Mouse (Mus musculus): Measurements from ENCODE around the gene Ss18l1. TPM values are rescaled to one million over a fixed set of nuclear protein-coding genes. Genes with fewer than 3 reads are reported as not detected.

Gene Ss18l1
- total and polyA plus RNA-seq, 3 experiments: 3.1 to 4.3 TPM; not detected in 1

DNA sequence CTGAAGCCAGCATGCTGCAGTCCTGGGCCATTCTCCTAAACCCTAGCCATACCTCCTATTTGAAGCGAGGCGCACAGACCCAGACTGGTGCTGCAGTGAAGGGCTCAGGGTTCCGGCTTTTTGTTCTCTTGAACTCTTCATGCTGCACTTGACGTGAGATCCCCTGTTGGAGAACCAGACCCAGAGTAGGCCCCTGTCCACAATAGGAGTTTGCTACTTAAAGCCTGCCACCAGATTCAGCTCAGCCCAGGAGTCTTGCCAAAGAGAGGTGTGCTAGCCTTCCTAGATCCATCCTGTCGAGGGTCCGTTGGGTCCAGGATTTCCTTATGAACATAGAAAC lies 16.5 kb upstream of the Ss18l1 start:
- Histone ChIP-seq H3K36me3 (ENCODE audit: control insufficient read depth in 1 of 2, insufficient read depth in 2 of 2, low read length in 2 of 2) (peaks cover 7 to 13% of the 10 kb centered on the region in 2 experiments; a peak in 3 of 4 replicates), H3K27ac (ENCODE audit: control insufficient read depth, low read depth, low read length) (no peak overlapping the region), H3K9me3 (replicated peaks; ENCODE audit: insufficient read depth, low read length) (no peaks in the 10 kb centered on the region), H3K4me1 (ENCODE audit: control insufficient read depth in 1 of 2, insufficient read depth in 2 of 2, low read length in 2 of 2) (peaks cover 3 to 16% of the 10 kb centered on the region in 2 experiments), H3K9ac (ENCODE audit: control insufficient read depth, low read depth, low read length, poor library complexity, severe bottlenecking) (peak overlapping the region; percentile 79), H3K4me3 (ENCODE audit: control insufficient read depth in 1 of 2, insufficient read depth in 1 of 2, low read depth in 2 of 2, low read length in 2 of 2) (peak overlapping the region; percentile 75 to 80), H3K27me3 (ENCODE audit: control insufficient read depth in 1 of 2, insufficient read depth in 2 of 2, low read length in 2 of 2) (peaks cover 2 to 5% of the 10 kb centered on the region in 2 experiments; a peak in 3 of 4 replicates), H3K79me2 (ENCODE audit: control insufficient read depth, insufficient read depth, low read length, poor library complexity) (peaks cover 32% of the 10 kb centered on the region)
- DNase-seq (ENCODE audit: low read depth, low spot score): no peak
- TF ChIP-seq EP300 (IDR thresholded peaks at IDR 0.05; ENCODE audit: low read depth in 1 of 2, low read length in 2 of 2) (no peak), TCF12 (IDR thresholded peaks at IDR 0.05; ENCODE audit: low read depth, low read length) (no peak)

DNA sequence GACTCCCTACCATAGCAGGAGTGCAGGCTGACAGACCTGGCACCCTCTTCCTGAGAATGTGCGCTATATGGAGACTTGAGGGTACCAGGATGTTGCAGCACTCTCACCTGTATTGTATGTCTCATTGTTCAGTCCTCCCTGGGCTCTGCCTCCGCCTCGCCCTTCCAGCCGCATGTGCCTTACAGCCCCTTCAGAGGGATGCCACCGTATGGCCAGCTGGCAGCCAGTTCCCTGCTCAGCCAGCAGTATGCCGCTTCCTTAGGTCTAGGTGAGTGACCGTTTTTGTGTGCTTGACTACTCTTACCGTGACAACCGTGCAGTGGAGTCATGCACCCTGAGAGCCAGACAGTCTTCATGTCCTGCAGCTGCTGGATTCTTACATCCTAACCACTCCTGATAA lies 14.5 kb upstream of the Ss18l1 start:
- no peak overlapping the region for H3K9ac ChIP-seq (ENCODE audit: control insufficient read depth, low read depth, low read length, poor library complexity, severe bottlenecking)
- H3K4me1 ChIP-seq (ENCODE audit: control insufficient read depth in 1 of 2, insufficient read depth in 2 of 2, low read length in 2 of 2): peaks cover 3 to 23% of the 10 kb centered on the region in 2 experiments
- TF ChIP-seq GATA1 (IDR thresholded peaks at IDR 0.05; ENCODE audit: low read depth, low read length) (no peak), ZMIZ1 (IDR thresholded peaks at IDR 0.05; ENCODE audit: low read depth, low read length) (no peak), POLR2AphosphoS5 (IDR thresholded peaks at IDR 0.05; ENCODE audit: borderline replicate concordance, low read depth, low read length) (no peak), NRF1 (IDR thresholded peaks at IDR 0.05; ENCODE audit: insufficient read depth, low read depth, low read length, poor library complexity, severe bottlenecking) (no peak), POLR2A (IDR thresholded peaks at IDR 0.05; ENCODE audit: control insufficient read depth in 1 of 2, insufficient read depth in 1 of 2, low read depth in 1 of 2, low read length in 2 of 2, poor library complexity in 1 of 2) (no peak)
- no peaks in the 10 kb centered on the region for H3K9me3 ChIP-seq (replicated peaks; ENCODE audit: insufficient read depth, low read length)
- H3K27ac ChIP-seq (ENCODE audit: control insufficient read depth, low read depth, low read length): no peak overlapping the region
- no peak overlapping the region for H3K4me3 ChIP-seq (ENCODE audit: control insufficient read depth in 1 of 2, insufficient read depth in 1 of 2, low read depth in 2 of 2, low read length in 2 of 2)
- no peak for DNase-seq (ENCODE audit: low read depth, low spot score)
- H3K36me3 ChIP-seq (ENCODE audit: control insufficient read depth in 1 of 2, insufficient read depth in 2 of 2, low read length in 2 of 2): peaks cover 11 to 20% of the 10 kb centered on the region in 2 experiments
- no peaks in the 10 kb centered on the region for H3K27me3 ChIP-seq (ENCODE audit: control insufficient read depth in 1 of 2, insufficient read depth in 2 of 2, low read length in 2 of 2)
- peaks cover 32% of the 10 kb centered on the region for H3K79me2 ChIP-seq (ENCODE audit: control insufficient read depth, insufficient read depth, low read length, poor library complexity)

DNA sequence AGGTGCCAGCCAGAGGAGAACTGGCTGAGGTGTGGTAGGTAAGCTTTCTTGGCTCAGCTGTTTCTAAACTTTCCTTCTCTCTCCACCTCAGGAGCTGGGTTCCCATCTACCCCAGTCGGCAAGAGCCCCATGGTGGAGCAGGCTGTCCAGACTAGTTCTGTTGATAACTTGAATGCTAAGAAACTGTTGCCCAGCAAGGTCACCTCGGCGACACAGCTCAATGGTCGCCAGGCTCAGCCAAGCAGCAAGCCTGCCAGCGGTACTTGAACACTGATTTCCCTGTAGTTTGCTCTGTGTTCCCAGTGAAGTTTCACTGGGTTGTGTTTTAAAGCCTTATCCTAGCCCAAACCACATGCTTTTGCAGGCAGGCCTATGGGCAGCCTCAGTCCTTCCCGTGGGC lies 11.0 kb upstream of the Ss18l1 start:
- Histone ChIP-seq H3K27me3 (ENCODE audit: control insufficient read depth in 1 of 2, insufficient read depth in 2 of 2, low read length in 2 of 2) (no peaks in the 10 kb centered on the region), H3K27ac (ENCODE audit: control insufficient read depth, low read depth, low read length) (no peak overlapping the region), H3K79me2 (ENCODE audit: control insufficient read depth, insufficient read depth, low read length, poor library complexity) (peaks cover 18% of the 10 kb centered on the region), H3K36me3 (ENCODE audit: control insufficient read depth in 1 of 2, insufficient read depth in 2 of 2, low read length in 2 of 2) (peaks cover 12 to 26% of the 10 kb centered on the region in 2 experiments), H3K4me1 (ENCODE audit: control insufficient read depth in 1 of 2, insufficient read depth in 2 of 2, low read length in 2 of 2) (peaks cover 0 to 27% of the 10 kb centered on the region in 2 experiments), H3K4me3 (ENCODE audit: control insufficient read depth in 1 of 2, insufficient read depth in 1 of 2, low read depth in 2 of 2, low read length in 2 of 2) (no peak overlapping the region), H3K9ac (ENCODE audit: control insufficient read depth, low read depth, low read length, poor library complexity, severe bottlenecking) (no peak overlapping the region), H3K9me3 (replicated peaks; ENCODE audit: insufficient read depth, low read length) (no peaks in the 10 kb centered on the region)
- no peak for DNase-seq (ENCODE audit: low read depth, low spot score)
- TF ChIP-seq NELFE (IDR thresholded peaks at IDR 0.05; ENCODE audit: low read depth, low read length): no peak
- no peak for TF ChIP-seq TBP (IDR thresholded peaks at IDR 0.05; ENCODE audit: low read depth, low read length)

DNA sequence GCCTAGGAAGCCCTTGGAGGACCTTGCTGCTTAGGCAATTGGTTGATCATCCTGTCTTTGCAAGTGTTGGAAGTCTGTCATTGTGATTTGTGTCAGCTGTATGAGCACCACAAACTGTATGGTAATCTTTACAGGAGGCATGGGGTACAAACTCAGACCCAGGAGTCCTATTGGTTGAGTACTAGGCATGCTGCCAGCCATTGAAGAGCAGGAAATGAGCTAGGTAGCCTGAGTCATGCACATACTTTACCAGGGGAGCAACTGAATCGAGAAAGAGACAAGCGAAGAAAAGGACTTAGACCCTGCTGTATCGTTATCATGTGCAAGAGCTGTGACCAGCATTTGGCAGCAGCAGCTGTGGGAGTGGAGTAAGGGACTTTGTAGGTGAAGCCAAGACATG lies 9.4 kb upstream of the Ss18l1 start:
- Histone ChIP-seq H3K9ac (ENCODE audit: control insufficient read depth, low read depth, low read length, poor library complexity, severe bottlenecking) (no peak overlapping the region), H3K4me1 (ENCODE audit: control insufficient read depth in 1 of 2, insufficient read depth in 2 of 2, low read length in 2 of 2) (peaks cover 0 to 17% of the 10 kb centered on the region in 2 experiments; a peak in 2 of 4 replicates), H3K4me3 (ENCODE audit: control insufficient read depth in 1 of 2, insufficient read depth in 1 of 2, low read depth in 2 of 2, low read length in 2 of 2) (no peak overlapping the region), H3K36me3 (ENCODE audit: control insufficient read depth in 1 of 2, insufficient read depth in 2 of 2, low read length in 2 of 2) (peaks cover 19 to 26% of the 10 kb centered on the region in 2 experiments), H3K9me3 (replicated peaks; ENCODE audit: insufficient read depth, low read length) (no peaks in the 10 kb centered on the region), H3K27ac (ENCODE audit: control insufficient read depth, low read depth, low read length) (peak overlapping the region; percentile 56; the same call in 1 of the 2 replicates), H3K27me3 (ENCODE audit: control insufficient read depth in 1 of 2, insufficient read depth in 2 of 2, low read length in 2 of 2) (no peaks in the 10 kb centered on the region), H3K79me2 (ENCODE audit: control insufficient read depth, insufficient read depth, low read length, poor library complexity) (peaks cover 2% of the 10 kb centered on the region; the same call in 1 of the 2 replicates)
- DNase-seq (ENCODE audit: low read depth, low spot score): peak; percentile 91
- TF ChIP-seq MXI1 (IDR thresholded peaks at IDR 0.05; ENCODE audit: low read depth, low read length) (peak; percentile 35), SMC3 (IDR thresholded peaks at IDR 0.05; ENCODE audit: low read depth, low read length) (no peak), MAX (IDR thresholded peaks at IDR 0.05; ENCODE audit: low read length) (peak; percentile 32; the same call in 1 of the 2 replicates), MYB (IDR thresholded peaks at IDR 0.05; ENCODE audit: low read depth, low read length) (no peak), EP300 (IDR thresholded peaks at IDR 0.05; ENCODE audit: low read depth in 1 of 2, low read length in 2 of 2) (peak in 1 of 2 experiments; percentile 17; a peak in 1 of 4 replicates), SIN3A (IDR thresholded peaks at IDR 0.05; ENCODE audit: low read length) (peak; percentile 75; the same call in 1 of the 2 replicates), ETS1 (IDR thresholded peaks at IDR 0.05; ENCODE audit: low read depth, low read length) (peak; percentile 66), GATA1 (IDR thresholded peaks at IDR 0.05; ENCODE audit: low read depth, low read length) (0 out of 2 replicates have a peak, but pooled peaks have one; percentile 9)

Measured in MEL (cell line).